ENCODE assay signal across 26 mouse cellular contexts in the genomic region with DNA sequence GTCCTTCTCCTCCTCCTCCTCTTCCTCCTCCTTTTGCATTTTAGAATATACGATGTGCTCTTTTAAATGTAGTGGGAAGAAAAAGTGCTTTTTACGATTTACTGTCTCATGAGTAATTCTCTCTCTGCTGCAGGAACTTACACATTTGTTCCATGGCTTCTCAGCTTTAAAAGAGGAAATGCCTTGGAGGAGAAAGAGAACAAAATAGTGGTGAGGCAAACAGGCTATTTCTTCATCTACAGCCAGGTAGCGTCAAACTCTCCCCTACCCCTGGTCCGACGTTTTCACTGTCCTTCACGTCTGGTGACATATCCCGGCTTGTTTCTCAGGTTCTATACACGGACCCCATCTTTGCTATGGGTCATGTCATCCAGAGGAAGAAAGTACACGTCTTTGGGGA.
"Had no signal": no experiment of that assay in that cellular context is flagged by ENCODE, and none has a peak within 500 bp of the region (broad histone marks: within the 10 kb centered on the region; RNA-seq: fewer than 3 reads in every experiment).

No protein-coding gene starts in this region.

- H3K27me3 ChIP-seq: heart, embryonic 13.5 days; heart, embryonic 15.5 days; hindbrain, embryonic 13.5 days; hindbrain, embryonic 15.5 days; kidney, embryonic 15.5 days; limb, embryonic 13.5 days; limb, embryonic 15.5 days; liver, embryonic 13.5 days had no signal

- H3K4me3 ChIP-seq: gastrocnemius, adult 2 months; heart, embryonic 13.5 days; heart, embryonic 15.5 days; hindbrain, embryonic 13.5 days; hindbrain, embryonic 15.5 days; kidney, embryonic 15.5 days; limb, embryonic 13.5 days; limb, embryonic 15.5 days; liver, embryonic 13.5 days had no signal

- H3K9me3 ChIP-seq: heart, embryonic 13.5 days; heart, embryonic 15.5 days; hindbrain, embryonic 13.5 days; hindbrain, embryonic 15.5 days; kidney, embryonic 15.5 days; limb, embryonic 13.5 days; limb, embryonic 15.5 days; liver, embryonic 13.5 days had no signal

- H3K4me2 ChIP-seq: heart, embryonic 11.5 days; heart, embryonic 13.5 days; heart, embryonic 15.5 days; hindbrain, embryonic 13.5 days; hindbrain, embryonic 15.5 days; kidney, embryonic 15.5 days; limb, embryonic 13.5 days; limb, embryonic 15.5 days; liver, embryonic 11.5 days; liver, embryonic 13.5 days had no signal

- DNase-seq: gastrocnemius, adult 2 months; gastrocnemius, postnatal 10 days; gastrocnemius, postnatal 25 days; heart, adult 18-20 months; heart, postnatal 14 days; heart, postnatal 36 days; kidney, adult 11 months; kidney, adult 2 months; kidney, adult 9 months; kidney, postnatal 14 days; kidney, postnatal 36 days; layer of hippocampus, adult 9-11 months; layer of hippocampus, postnatal 36 days; liver, embryonic 13.5 days had no signal

- H3K36me3 ChIP-seq: heart, embryonic 13.5 days; heart, embryonic 15.5 days; hindbrain, embryonic 13.5 days; hindbrain, embryonic 15.5 days; kidney, embryonic 15.5 days; limb, embryonic 13.5 days; limb, embryonic 15.5 days; liver, embryonic 13.5 days had no signal

- H3K4me1 ChIP-seq: heart, embryonic 13.5 days; heart, embryonic 15.5 days; hindbrain, embryonic 13.5 days; hindbrain, embryonic 15.5 days; kidney, embryonic 15.5 days; limb, embryonic 13.5 days; limb, embryonic 15.5 days; liver, embryonic 13.5 days had no signal

- ATAC-seq: hindbrain, postnatal 0 days; intestine, embryonic 16.5 days had no signal

- H3K9ac ChIP-seq: heart, embryonic 13.5 days; heart, embryonic 15.5 days; hindbrain, embryonic 13.5 days; hindbrain, embryonic 15.5 days; kidney, embryonic 15.5 days; limb, embryonic 13.5 days; limb, embryonic 15.5 days; liver, embryonic 13.5 days had no signal

- H3K27ac ChIP-seq: gastrocnemius, adult 2 months; heart, embryonic 13.5 days; heart, embryonic 15.5 days; hindbrain, embryonic 13.5 days; hindbrain, embryonic 15.5 days; hindbrain, postnatal 0 days; kidney, embryonic 15.5 days; kidney, postnatal 0 days; limb, embryonic 13.5 days; limb, embryonic 15.5 days; liver, embryonic 13.5 days had no signal
